Mouse (Mus musculus) frontal cortex, postnatal 36 days (tissue): Measurements from ENCODE around the gene Bcl2.

Experiments
- DNase-seq, 2 experiments: peaks; one replicate each; pipeline ENCODE4 v3.0.0; 2022; ENCODE audit warnings: low spot score in 2 of 2

Bcl2 gene

GRCm38 (mm10) chr1:106666140-106667088 lies 47.7 kb downstream of the Bcl2 start:
- DNase-seq = no peak

DNA sequence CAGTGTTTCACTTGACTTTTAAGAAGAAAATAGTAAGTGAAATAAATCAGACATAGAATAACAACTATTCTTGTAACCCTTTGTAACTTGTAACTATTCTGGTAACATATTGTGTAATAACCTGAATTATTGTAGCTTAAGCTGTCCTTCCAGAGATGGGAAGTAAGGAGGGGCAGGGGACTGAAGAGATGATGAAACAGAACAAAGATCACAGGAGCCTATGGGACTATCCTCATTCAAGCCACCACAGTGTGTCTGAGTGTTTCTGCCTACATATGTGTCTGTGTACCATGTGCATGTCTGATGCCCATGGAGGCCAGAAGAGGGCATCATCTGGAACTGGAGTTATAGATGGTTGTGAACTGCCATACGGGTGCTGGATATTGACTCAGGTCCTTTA lies 49.1 kb downstream of the Bcl2 start:
- DNase-seq = no peak

- no peak for DNase-seq
Observed at GRCm38 (mm10) chr1:106662486-106662885, 51.6 kb downstream of the Bcl2 start.

DNA sequence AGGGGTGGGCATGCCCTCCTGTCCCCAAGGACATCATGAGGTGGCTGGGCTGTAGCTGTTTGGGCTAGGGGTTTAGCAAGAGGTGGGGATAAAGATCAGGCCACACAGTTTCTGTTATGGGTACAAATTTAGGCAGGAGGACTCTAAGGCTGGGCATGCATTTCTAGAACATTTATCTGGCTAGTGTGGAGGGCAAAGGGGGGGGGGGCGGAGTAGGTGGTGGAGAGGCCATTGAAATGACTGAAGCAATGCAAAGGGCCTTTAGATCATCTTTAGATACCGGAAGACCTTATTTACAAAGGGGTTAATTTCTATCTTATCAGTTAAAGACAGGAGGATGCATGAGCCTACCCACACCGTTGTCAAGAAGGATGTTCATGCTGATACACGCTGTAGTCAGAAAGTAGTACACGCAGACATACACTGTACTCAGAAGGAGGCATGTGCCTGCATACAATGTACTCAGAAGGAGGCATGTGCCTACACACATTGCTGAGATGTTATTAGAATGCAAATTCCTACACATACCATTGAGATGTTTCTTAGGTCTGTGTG lies 55.7 kb downstream of the Bcl2 start:
- no peak for DNase-seq

- no peak for DNase-seq
Observed at GRCm38 (mm10) chr1:106656207-106656738, 57.8 kb downstream of the Bcl2 start.

DNA sequence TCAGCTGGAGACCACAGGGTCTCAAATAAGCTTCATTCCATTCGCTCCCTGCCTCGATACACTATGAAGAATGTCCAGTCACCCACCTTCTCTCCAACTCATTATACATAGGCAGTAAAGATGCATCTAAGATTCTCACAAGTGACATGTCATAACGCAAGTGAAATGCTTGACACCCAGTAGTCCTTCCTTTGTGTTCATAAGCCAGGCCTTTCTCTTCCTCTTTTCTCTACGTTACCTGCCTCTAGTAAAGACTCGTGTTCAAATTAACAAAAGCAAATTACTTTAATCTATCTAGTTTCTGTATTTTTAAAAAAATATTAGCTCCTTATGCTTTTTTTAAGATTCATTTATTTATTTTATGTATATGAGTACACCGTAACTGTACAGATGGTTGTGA lies 59.8 kb downstream of the Bcl2 start:
- DNase-seq = no peak

GRCm38 (mm10) chr1:106653441-106653860 lies 60.6 kb downstream of the Bcl2 start:
- DNase-seq = no peak

GRCm38 (mm10) chr1:106651211-106651610 lies 62.9 kb downstream of the Bcl2 start:
- no peak for DNase-seq

GRCm38 (mm10) chr1:106650427-106650826 lies 63.6 kb downstream of the Bcl2 start:
- DNase-seq = no peak

- DNase-seq = no peak
Observed at GRCm38 (mm10) chr1:106647336-106647735, 66.7 kb downstream of the Bcl2 start.

- DNase-seq = no peak
Observed at GRCm38 (mm10) chr1:106644566-106644965, 69.5 kb downstream of the Bcl2 start.

GRCm38 (mm10) chr1:106643527-106643926 lies 70.5 kb downstream of the Bcl2 start:
- no peak for DNase-seq

GRCm38 (mm10) chr1:106640577-106640976 lies 73.5 kb downstream of the Bcl2 start:
- no peak for DNase-seq

DNA sequence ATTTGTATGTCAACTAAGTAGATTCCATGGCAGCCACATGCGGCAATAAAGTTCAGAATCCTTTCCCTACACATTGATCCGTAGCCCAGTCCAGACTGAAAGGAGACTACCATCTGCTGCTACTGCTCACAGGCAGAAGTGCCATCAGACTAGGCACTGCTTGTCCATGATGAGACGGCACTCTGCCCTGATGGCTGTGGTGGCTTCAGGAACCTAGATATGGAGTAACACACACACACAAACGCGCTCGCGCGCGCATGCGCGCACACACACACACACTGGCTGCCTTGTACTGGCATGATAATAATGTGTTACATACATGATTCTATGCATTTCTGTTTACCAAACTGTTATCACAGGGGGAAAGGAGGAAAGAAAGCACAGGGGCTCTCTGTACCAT lies 76.4 kb downstream of the Bcl2 start:
- DNase-seq = no peak

- no peak for DNase-seq
Observed at GRCm38 (mm10) chr1:106636714-106637113, 77.4 kb downstream of the Bcl2 start.

DNA sequence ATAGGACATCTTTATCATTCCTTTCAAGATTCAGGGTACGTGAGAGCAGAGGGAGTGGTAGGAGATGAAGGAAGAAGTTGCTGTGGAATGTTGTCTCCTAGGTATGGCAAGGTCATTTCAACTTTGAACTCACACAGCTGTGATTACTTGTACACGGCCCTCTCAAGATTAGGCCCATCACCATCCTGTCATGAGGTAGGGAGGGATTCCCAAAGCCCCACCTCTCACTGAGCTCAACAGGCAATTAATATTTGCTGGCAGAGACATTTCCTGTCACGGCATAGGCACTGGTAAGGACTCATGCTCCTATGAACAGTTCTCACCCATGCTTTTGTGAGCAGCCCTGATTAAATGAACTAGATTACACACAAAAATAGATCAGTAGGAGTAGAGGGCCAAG lies 80.9 kb downstream of the Bcl2 start:
- no peak for DNase-seq

GRCm38 (mm10) chr1:106631869-106632463 lies 82.1 kb downstream of the Bcl2 start:
- no peak for DNase-seq

DNA sequence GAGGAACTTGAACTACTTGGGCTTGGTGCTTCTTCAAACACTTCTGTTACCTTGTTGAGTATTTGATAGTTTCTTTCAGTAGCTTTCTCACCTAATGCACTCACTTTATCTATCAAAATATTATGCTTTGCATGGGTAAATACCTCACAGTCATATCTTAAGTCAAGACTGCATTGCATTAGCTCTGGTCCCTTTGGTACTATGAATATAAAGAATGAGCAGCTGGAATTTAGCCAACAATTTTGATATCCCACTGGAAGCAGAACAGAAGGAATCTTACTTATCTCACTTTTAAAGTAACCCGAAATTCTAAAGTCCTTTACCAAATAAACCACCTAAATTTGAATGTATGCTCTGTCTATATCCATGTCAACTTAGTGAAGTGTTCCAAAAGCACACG lies 83.1 kb downstream of the Bcl2 start:
- no peak for DNase-seq

DNA sequence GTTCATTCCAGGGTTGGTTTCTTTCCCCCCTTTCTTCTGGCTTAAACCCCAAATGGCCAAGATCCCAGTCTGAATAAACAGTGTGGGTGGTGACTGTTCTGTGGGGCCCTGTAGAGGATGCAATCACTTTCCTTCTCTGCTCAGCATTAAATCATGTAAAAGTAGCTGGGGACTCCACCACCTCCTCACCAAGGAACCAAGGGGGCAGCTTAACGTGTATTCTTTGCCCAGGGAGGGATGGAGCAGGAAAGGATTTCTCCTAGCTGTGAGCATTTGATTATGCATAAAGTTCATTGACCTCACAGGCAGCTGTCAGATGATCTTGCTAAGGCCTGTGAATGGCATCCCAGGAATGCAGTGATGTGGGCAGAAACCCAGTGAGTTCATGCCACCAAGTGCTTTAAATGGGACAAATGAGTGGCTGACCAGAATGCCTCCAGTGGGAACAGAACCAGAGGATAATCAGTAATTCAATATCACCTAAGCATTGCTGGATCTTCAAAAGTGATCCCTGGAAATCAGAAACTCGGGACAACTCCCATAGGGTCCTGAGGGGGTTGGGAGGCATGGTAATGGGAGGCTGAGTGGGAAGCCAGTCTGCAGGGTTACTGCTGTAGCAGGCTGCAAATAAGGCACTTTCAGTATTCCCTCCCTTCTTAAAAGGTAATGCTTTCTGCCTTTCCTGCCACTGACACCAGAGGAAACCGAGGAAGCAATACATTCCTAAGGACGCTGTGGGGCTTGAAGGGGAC lies 84.0 kb downstream of the Bcl2 start:
- no peak for DNase-seq

GRCm38 (mm10) chr1:106629470-106629830 lies 84.6 kb downstream of the Bcl2 start:
- no peak for DNase-seq

DNA sequence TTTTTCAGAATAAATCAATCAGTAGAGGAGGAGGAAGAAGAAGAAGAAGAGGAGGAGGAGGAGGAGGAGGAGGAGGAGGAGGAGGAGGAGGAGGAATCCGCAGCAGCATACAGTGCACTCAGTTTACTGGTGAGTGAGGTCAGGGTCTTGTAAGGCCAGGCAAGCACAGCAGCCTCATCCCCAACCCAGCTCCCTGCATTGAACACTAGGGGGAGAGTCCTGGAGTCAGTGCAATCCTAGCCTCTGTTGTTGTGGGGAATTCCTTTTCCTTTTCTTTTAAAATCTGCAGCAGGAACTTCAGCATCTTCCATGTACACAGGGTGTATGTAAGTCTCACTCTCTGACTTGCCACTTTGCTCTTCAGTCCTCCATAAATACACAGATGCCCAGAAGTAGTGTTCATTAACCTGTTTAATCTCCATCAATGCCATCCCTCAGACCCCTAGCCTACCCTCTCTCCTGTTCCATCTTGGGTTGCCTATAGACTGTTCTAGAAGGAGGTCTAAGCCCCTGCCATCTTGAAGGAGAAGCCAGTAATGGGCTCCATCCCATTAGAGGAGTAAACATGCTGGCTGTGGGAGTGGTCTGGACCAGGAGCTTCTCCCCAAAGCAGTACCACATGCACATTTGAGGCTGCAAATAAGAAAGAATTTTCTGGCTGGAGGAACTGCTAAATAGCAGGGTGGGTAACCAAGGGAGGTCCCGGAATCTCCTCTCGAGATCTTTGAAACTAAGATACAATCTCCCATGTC lies 85.2 kb downstream of the Bcl2 start:
- no peak for DNase-seq
